Mouse (Mus musculus) hindbrain, embryonic 12.5 days (tissue): ENCODE data around the gene Hsp90ab1. TPM values are rescaled to one million over a fixed set of nuclear protein-coding genes. Genes with fewer than 3 reads are reported as not detected.

Experiments
- ATAC-seq: fragments of 200-750 bp; cut with Nextera tagmentation; 2 replicates; pipeline ENCODE4 v1.8.0; 2017; ENCODE audit warnings: moderate TSS enrichment; ENCODE audit not compliant: low FRiP score
- H3K27ac ChIP-seq: fragments of 300-500 bp; sonication (generic); 2 replicates; pipeline ENCODE4 v1.5.1; 2016; ENCODE audit warnings: mild to moderate bottlenecking
- H3K27me3 ChIP-seq: fragments of 300-500 bp; sonication (generic); 2 replicates; pipeline ENCODE4 v1.6.1; 2016; ENCODE audit warnings: mild to moderate bottlenecking
- H3K36me3 ChIP-seq: fragments of 300-500 bp; sonication (generic); 2 replicates; pipeline ENCODE4 v1.6.1; 2016; ENCODE audit warnings: mild to moderate bottlenecking
- H3K4me1 ChIP-seq: fragments of 300-500 bp; sonication (generic); 2 replicates; pipeline ENCODE4 v1.6.1; 2016
- H3K4me2 ChIP-seq: fragments of 300-500 bp; sonication (generic); replicated peaks from 2 replicates; pipeline ENCODE4 v1.6.1; 2016; ENCODE audit warnings: mild to moderate bottlenecking
- H3K4me3 ChIP-seq: fragments of 300-500 bp; sonication (generic); 2 replicates; pipeline ENCODE4 v1.5.1; 2016; ENCODE audit warnings: mild to moderate bottlenecking
- H3K9ac ChIP-seq: fragments of 300-500 bp; sonication (generic); 2 replicates; pipeline ENCODE4 v1.6.1; 2016; ENCODE audit warnings: mild to moderate bottlenecking, moderate library complexity
- H3K9me3 ChIP-seq: fragments of 300-500 bp; sonication (generic); replicated peaks from 2 replicates; pipeline ENCODE4 v1.6.1; 2016; ENCODE audit warnings: mild to moderate bottlenecking
- WGBS: fragments of 180-500 bp; shearing (Covaris S2); methylation state at CpG from one replicate; pipeline ENCODE4 v1.1.7; 2016; 5-methylcytosine and 5-hydroxymethylcytosine counted together
- polyA plus RNA-seq: library from polyadenylated mRNA; unstranded; fragments of >200 nt; fragmentation: Nextera tagmentation; extraction: Ambion mirVana; gene quantifications from 2 replicates; pipeline ENCODE4 v1.2.1, GENCODE M21; 2016

The Hsp90ab1 gene
- polyA plus RNA-seq, 1 experiment from 2014 or later, result 1,487 TPM

DNA sequence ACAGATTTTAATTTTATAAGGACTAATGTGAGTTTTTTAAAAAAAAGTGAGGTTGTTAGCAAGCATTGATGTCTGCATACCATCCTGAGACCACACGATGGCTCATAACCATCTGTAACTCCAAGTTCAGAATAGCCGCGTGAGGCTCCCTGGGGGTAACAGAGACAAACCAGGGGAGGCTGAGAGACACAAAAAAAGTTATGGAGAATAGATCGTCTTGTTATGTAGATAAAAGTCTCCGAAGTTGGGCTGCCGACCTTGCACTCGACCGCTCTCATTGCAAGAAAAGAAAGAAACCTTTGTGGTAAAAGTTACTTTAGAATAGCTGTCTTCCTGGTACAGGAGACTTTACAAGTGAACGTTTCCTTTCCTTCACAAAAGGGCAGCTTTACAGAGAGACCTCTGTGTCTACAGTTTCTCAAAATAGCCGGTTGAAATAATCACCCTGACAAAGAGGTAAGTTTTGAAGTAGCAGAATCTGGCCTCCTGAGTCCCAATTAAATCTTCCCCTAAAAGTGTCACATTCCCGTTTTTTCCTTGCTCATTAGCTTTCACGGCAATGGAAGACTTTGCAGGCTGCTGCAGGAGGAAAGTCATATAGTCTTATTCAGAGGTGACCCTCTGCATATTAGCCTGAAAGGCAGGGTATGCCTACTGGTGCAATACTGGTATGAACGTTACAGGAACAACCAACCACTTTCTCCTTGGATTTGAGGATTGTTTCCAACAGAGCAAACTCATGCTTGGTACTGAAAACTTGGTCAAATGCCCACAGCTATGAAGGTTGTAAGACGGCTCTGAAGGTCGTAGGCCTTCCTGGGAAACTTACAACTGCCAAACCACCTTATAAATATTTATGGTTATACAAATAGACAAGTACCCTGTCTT lies 34.2 kb upstream of the Hsp90ab1 start:
- ATAC-seq, result no peak
- Histone ChIP-seq H3K4me2 (no peak overlapping the region), H3K4me1 (peaks cover 4% of the 10 kb centered on the region), H3K4me3 (no peak overlapping the region), H3K27me3 (peaks cover 2% of the 10 kb centered on the region), H3K27ac (no peak overlapping the region), H3K36me3 (no peaks in the 10 kb centered on the region), H3K9ac (no peak overlapping the region), H3K9me3 (no peaks in the 10 kb centered on the region)
- 79% methylated on average over 15 of the region's 15 CpGs for WGBS

DNA sequence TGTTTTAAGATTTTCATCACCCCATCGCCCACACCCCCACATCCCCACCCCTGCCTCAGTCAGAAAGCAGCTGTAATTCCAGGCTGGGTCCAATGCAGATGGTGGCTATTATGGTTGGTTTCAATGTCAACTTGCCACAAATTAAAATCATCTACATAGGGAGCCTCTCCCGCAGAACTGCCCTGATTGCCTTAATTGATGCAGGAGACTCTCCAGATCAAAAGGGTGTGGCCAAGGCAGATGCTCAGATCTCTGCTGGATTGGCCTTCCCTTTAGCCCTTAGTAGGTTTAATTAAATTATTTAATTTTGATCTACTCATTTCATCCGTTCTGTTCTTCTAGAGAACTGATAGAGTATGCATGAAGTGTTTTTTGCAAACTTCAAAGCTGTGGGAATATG lies 29.9 kb upstream of the Hsp90ab1 start:
- Histone ChIP-seq H3K9me3 (no peaks in the 10 kb centered on the region), H3K9ac (no peak overlapping the region), H3K36me3 (no peaks in the 10 kb centered on the region), H3K4me2 (no peak overlapping the region), H3K27me3 (peaks cover 26% of the 10 kb centered on the region), H3K4me3 (no peak overlapping the region), H3K4me1 (peaks cover 27% of the 10 kb centered on the region), H3K27ac (no peak overlapping the region)
- no peak for ATAC-seq
- WGBS, result 81% methylated on average over 3 of the region's 3 CpGs

DNA sequence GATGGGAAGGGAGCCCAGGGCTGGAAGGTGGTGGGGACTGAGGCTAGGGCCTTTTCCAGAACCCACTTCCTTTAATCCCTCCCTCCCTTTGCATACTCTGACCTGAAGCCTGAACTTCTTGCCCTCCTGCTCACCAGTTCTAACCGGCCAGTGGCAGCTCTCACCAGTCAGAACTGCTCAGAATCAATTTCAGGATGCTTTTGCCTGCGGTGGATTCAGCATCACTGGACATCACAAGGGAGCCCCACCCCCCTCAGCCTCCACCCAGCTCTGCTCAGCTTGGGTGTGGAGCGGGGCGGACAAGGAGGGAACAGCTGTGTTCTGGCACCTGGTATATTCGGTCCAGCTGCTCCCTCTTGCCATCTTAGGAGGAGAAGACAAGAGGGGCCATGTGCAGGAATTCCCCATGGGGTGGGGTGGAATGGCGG lies 28.8 kb upstream of the Hsp90ab1 start, which contains the start of gene Mymx:
Mymx (minus strand) TSS at position 226 of the 428 bp plus-strand sequence.
- Histone ChIP-seq H3K36me3 (no peaks in the 10 kb centered on the region), H3K4me3 (no peak within 1 kb of the TSS)
- peak; percentile 58 for ATAC-seq

DNA sequence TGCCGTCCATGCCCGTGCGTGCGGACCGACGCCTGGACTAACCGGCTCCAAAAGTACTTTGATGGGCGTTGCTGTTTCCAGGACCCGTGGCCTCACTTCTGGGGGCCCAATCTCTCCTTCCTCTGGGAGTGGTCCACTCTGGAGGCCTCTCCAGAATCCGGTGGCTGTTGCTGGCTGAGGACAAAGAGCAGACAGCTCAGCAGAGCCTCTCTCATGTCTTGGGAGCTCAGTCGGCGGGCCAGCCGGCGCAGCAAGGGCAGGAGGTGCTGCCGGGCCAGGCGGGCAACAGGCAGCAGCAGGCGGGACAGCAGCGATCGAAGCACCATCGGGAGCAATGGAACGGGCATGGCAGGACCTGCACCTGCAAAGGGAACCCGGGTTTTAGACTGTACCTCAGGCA lies 28.3 kb upstream of the Hsp90ab1 start:
- Histone ChIP-seq H3K4me1 (peaks cover 33% of the 10 kb centered on the region), H3K27me3 (peaks cover 26% of the 10 kb centered on the region), H3K4me3 (no peak overlapping the region), H3K9me3 (no peaks in the 10 kb centered on the region), H3K27ac (no peak overlapping the region), H3K9ac (no peak overlapping the region), H3K4me2 (no peak overlapping the region), H3K36me3 (no peaks in the 10 kb centered on the region)
- WGBS, result 9% methylated on average over 22 of the region's 22 CpGs
- ATAC-seq, result no peak

More for the DNA sequence above, 28.8 kb upstream of the Hsp90ab1 start, which contains the start of gene Mymx:
- WGBS, result 26% methylated on average over 6 of the region's 6 CpGs
- peak within 1 kb of the TSS; percentile 36; the same call in 1 of the 2 replicates for H3K9ac ChIP-seq
- H3K4me2 ChIP-seq, result no peak within 1 kb of the TSS
- H3K4me1 ChIP-seq, result peaks cover 30% of the 10 kb centered on the region
- peaks cover 26% of the 10 kb centered on the region for H3K27me3 ChIP-seq
- no peaks in the 10 kb centered on the region for H3K9me3 ChIP-seq
- no peak within 1 kb of the TSS for H3K27ac ChIP-seq

DNA sequence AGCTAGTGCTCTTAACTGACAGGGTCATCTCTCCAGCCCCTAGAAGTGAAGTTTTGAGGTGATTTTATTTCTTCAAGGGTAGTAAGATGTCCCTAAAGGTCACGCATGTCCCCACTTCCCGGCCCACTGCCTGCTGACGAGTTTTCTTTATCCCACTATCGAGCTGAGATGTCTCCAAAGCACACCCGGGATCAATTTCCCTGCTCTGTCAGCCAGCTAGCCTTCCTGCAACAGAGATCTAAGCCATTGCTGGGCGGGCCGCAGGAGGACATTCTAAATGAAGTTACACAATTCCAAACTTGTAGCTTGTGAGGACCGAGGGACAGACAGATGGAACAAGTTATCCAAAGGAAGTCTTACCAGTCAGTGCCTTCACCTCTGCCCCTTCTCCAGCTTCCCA lies 27.2 kb upstream of the Hsp90ab1 start:
- no peak for ATAC-seq
- Histone ChIP-seq H3K27me3 (peaks cover 30% of the 10 kb centered on the region), H3K9me3 (no peaks in the 10 kb centered on the region), H3K4me2 (no peak overlapping the region), H3K4me1 (peaks cover 38% of the 10 kb centered on the region), H3K27ac (no peak overlapping the region), H3K4me3 (no peak overlapping the region), H3K9ac (no peak overlapping the region), H3K36me3 (no peaks in the 10 kb centered on the region)
- 49% methylated on average over 8 of the region's 8 CpGs for WGBS

DNA sequence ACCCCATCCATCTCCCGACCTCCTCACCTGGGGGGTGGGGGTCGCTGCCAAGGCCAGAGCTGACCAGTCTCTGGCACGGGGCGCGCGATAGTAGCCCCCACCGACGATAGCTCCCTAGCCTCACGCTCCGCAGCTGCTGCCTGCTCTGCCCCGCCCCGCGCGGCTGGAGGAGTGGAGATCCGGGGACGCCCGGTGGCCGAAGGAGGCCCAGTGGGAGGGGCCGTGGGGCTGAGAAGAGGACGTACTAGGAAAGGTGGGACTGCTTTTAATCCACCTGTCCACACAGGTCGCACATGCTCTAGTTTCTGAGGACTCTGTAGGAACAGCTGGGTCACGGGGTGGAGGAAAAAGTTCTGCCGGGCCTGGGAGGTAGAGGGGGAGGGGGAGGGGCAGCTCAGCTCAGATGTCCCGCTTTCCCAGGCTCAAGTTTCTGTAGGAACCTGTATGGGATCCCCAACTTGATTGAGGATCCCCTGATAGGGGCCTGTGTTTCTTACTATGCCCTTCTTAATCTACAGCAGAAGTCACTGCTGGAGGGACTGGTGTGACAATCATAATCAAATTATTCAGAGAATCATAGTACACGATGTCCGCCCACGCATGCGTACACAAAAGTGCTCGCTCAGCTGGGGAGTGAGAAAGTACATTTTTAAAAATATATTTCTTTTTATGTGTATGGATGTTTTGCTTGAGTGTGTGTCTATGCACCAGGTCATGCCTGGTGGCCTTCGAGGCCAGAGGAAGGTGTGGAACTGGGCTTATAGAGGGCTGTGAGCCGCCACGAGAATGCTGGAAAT lies 26.6 kb upstream of the Hsp90ab1 start, which contains the start of gene Slc29a1:
Slc29a1 (minus strand) TSS at position 161 of the 797 bp plus-strand sequence.
- 14% methylated on average over 31 of the region's 32 CpGs for WGBS
- Histone ChIP-seq H3K9me3 (no peaks in the 10 kb centered on the region), H3K9ac (peak within 1 kb of the TSS; percentile 44; the same call in 1 of the 2 replicates), H3K27me3 (peaks cover 35% of the 10 kb centered on the region), H3K4me2 (peak within 1 kb of the TSS; percentile 61), H3K4me3 (peak within 1 kb of the TSS; percentile 23), H3K27ac (no peak within 1 kb of the TSS), H3K36me3 (no peaks in the 10 kb centered on the region), H3K4me1 (peaks cover 45% of the 10 kb centered on the region)
- 0 out of 2 replicates have a peak, but pooled peaks have one; percentile 21 for ATAC-seq

DNA sequence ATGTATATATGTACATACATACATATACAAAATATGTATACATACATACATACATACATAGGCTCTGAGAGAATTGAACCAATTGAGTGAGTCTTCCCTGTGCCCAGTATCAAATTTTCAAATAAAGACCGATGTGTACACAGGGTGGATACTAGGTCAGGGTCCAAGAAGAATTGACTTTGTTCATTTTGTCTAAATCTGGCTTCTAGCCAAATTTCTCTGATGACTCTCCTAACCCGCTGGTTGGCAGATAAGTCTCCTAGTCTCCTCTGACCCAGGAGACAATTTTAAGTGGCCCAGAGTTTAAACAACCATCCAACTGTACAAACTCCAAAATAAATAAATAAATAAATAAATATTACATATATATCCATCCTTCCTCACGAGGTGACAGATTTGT lies 25.8 kb upstream of the Hsp90ab1 start:
- peaks cover 43% of the 10 kb centered on the region for H3K27me3 ChIP-seq
- no peaks in the 10 kb centered on the region for H3K36me3 ChIP-seq
- H3K4me3 ChIP-seq, result no peak overlapping the region
- peak overlapping the region; percentile 61; the same call in 1 of the 2 replicates for H3K4me2 ChIP-seq
- no peak overlapping the region for H3K27ac ChIP-seq
- no peak overlapping the region for H3K9ac ChIP-seq
- ATAC-seq, result no peak
- WGBS, result 51% methylated on average over 3 of the region's 3 CpGs
- H3K4me1 ChIP-seq, result peaks cover 51% of the 10 kb centered on the region
- H3K9me3 ChIP-seq, result no peaks in the 10 kb centered on the region

DNA sequence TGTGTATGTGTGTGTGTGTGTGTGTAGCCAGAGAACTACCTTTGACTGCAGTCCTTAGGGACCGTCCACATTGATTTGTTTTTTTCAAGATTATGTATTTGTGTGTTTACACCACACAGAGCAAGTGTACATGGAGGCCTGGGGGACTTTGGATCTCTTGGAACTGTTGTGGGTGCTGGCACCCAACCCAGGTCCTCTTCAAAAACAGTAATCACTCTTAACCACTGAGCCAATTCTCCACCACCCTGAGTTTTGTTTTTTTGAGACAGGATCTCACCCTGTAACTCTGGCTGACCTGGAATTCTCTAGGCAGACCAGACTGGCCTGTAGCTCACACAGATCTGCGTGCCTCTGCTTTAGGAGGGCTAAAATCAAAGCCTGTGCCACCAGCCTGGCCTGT lies 25.3 kb upstream of the Hsp90ab1 start:
- Histone ChIP-seq H3K27me3 (peaks cover 48% of the 10 kb centered on the region), H3K36me3 (no peaks in the 10 kb centered on the region), H3K4me1 (peaks cover 56% of the 10 kb centered on the region), H3K27ac (no peak overlapping the region; the same call in 1 of the 2 replicates), H3K4me2 (no peak overlapping the region), H3K9me3 (no peaks in the 10 kb centered on the region), H3K9ac (no peak overlapping the region), H3K4me3 (no peak overlapping the region)
- no peak for ATAC-seq
- 88% methylated on average over 2 of the region's 2 CpGs for WGBS

DNA sequence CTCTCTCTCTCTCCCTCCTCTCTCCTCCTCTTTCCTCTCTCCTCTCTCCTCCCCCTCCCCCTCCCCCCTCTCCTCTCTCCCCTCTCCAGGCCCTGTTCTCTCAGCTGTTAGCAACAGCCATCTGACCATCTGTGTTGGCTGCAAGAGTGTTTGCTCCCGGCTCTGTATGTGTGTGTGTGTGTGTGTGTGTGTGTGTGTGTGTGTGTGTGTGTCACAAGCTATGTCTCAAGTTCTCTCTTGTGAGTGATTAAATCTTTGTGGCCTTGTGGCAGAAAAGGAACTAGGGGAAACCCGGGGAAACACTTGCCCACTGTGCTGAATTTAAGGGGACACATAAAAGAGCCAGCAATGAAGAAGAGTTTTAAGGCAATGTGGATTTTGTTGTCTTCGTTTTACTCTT lies 24.7 kb upstream of the Hsp90ab1 start:
- H3K27ac ChIP-seq, result no peak overlapping the region; the same call in 1 of the 2 replicates
- no peak overlapping the region for H3K9ac ChIP-seq
- no peak overlapping the region for H3K4me2 ChIP-seq
- no peaks in the 10 kb centered on the region for H3K36me3 ChIP-seq
- no peak overlapping the region for H3K4me3 ChIP-seq
- ATAC-seq, result no peak
- no peaks in the 10 kb centered on the region for H3K9me3 ChIP-seq
- 46% methylated on average over 3 of the region's 3 CpGs for WGBS
- peaks cover 60% of the 10 kb centered on the region for H3K4me1 ChIP-seq
- peaks cover 51% of the 10 kb centered on the region for H3K27me3 ChIP-seq

DNA sequence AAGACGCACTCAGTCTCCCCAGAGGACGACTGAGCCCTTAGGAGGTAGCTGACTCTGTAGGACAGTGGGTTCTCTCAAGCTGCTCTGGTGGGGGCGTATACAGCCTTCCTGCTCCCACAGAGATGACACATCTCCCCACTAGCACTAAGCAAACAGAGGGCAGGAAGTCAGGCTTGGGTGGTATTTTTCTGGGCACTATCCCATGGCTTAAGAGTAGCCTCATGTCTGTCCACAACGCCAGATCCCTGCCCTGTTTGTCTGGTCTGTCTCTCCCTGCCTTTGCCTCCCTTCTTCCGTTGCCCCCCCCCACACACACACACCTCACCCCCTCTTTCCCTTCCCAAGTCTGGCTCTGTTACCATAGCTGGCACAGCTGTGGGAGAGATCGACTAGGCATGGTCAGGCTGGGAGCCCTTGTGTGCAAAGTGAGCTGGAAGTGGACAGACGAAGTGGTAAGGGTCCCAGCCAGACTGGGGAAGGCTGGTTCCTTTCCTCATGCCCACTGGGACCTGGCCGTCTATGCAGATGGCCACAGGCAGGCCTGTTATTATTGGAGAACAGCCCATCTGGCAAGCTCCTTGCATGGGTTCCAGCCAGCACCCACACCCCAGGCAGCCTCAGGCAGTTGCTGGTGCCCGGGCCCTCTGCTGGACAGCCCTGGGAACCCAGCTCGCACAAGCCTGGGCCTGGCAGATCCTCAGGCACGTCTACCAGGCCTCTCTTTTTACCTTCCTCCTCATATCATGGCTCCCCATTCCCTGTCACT lies 23.7 kb upstream of the Hsp90ab1 start:
- Histone ChIP-seq H3K27me3 (peaks cover 50% of the 10 kb centered on the region), H3K9me3 (no peaks in the 10 kb centered on the region), H3K27ac (peak overlapping the region; percentile 42), H3K9ac (no peak overlapping the region), H3K4me2 (no peak overlapping the region), H3K4me1 (peaks cover 64% of the 10 kb centered on the region), H3K36me3 (no peaks in the 10 kb centered on the region), H3K4me3 (no peak overlapping the region)
- ATAC-seq, result no peak
- 23% methylated on average over 11 of the region's 11 CpGs for whole genome bisulfite sequencing

DNA sequence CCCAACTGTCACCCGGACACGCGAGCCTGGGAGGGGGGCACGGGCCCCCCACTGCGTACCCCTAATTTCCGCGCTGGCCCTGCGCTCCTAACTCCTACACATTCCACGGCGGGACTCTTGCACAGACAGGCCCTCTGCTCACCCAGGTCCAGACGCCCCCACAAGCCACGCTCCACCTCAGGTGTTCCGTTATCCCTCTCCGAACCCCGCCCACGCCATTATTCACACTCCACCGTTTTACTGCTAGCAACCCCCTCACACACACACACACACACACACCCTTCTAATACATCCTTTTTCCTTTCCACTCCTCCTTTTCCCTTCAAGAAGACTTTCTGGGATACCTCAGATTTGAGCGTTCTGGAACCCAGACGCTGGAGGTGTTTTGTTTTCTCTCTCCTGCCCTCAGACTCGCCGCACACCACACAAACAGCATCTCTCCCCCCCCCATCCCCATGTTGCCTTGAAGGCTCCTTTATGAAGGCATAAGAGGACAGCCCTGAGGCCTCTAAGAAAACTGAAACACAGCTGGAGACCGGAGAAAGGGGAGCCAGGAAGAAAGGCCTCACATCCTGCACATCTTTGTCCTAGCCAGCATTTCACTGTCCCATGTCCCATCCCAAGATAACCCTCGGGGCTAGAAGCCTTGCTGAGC lies 22.8 kb upstream of the Hsp90ab1 start:
- H3K27ac ChIP-seq, result 0 out of 2 replicates have a peak overlapping the region, but pooled peaks have one; percentile 18
- peak overlapping the region; percentile 69 for H3K9ac ChIP-seq
- H3K4me2 ChIP-seq, result peak overlapping the region; percentile 86
- peaks cover 59% of the 10 kb centered on the region for H3K4me1 ChIP-seq
- H3K4me3 ChIP-seq, result peak overlapping the region; percentile 48
- ATAC-seq, result peak; percentile 12
- 4% methylated on average over 23 of the region's 23 CpGs for WGBS
- H3K36me3 ChIP-seq, result no peaks in the 10 kb centered on the region
- H3K27me3 ChIP-seq, result peaks cover 40% of the 10 kb centered on the region
- H3K9me3 ChIP-seq, result no peaks in the 10 kb centered on the region
